Mouse (Mus musculus) c-Kit-positive CD71-positive TER-119-negative erythroid progenitor cells, embryonic 14.5 days (primary cell): Measurements from ENCODE around the gene Tm4sf19.
A peak's percentile ranks its signal among the peaks of the same experiment; 100 is the strongest.

Source experiments
- DNase-seq: peaks from one replicate; pipeline ENCODE4 v3.0.0-alpha.2; 2013; ENCODE audit warnings: low read depth

Gene Tm4sf19

GRCm38 (mm10) chr16:32400267-32400666 lies at the start of gene Tm4sf19:
Gene Tm4sf19 (plus strand): TSS chr16:32400506.
- no peak for DNase-seq

GRCm38 (mm10) chr16:32350776-32351175 lies 49.5 kb upstream of the Tm4sf19 start:
- DNase-seq = no peak

- no peak for DNase-seq
Observed at GRCm38 (mm10) chr16:32363530-32363929, 36.8 kb upstream of the Tm4sf19 start.

GRCm38 (mm10) chr16:32371351-32371750 lies 29.0 kb upstream of the Tm4sf19 start:
- no peak for DNase-seq

GRCm38 (mm10) chr16:32379575-32379974 lies 20.7 kb upstream of the Tm4sf19 start:
- DNase-seq = no peak

GRCm38 (mm10) chr16:32382901-32383300 lies 17.4 kb upstream of the Tm4sf19 start:
- DNase-seq = no peak

- DNase-seq = no peak
Observed at GRCm38 (mm10) chr16:32384885-32385284, 15.4 kb upstream of the Tm4sf19 start.

- no peak for DNase-seq
Observed at GRCm38 (mm10) chr16:32386826-32387225, 13.5 kb upstream of the Tm4sf19 start.

- no peak for DNase-seq
Observed at GRCm38 (mm10) chr16:32389049-32389448, 11.3 kb upstream of the Tm4sf19 start.

GRCm38 (mm10) chr16:32389841-32390240 lies 10.5 kb upstream of the Tm4sf19 start:
- no peak for DNase-seq

GRCm38 (mm10) chr16:32390882-32391281 lies 9.4 kb upstream of the Tm4sf19 start:
- no peak for DNase-seq

GRCm38 (mm10) chr16:32395679-32396540 lies 4.4 kb upstream of the Tm4sf19 start:
- no peak for DNase-seq

- no peak for DNase-seq
Observed at GRCm38 (mm10) chr16:32396541-32396835, 3.8 kb upstream of the Tm4sf19 start.

- no peak for DNase-seq
Observed at GRCm38 (mm10) chr16:32398206-32398605, 2.1 kb upstream of the Tm4sf19 start.

- DNase-seq = no peak
Observed at GRCm38 (mm10) chr16:32401335-32401965, 1.1 kb downstream of the Tm4sf19 start.

- DNase-seq = no peak
Observed at GRCm38 (mm10) chr16:32402818-32403217, 2.5 kb downstream of the Tm4sf19 start.

GRCm38 (mm10) chr16:32405716-32406115 lies 5.4 kb downstream of the Tm4sf19 start:
- DNase-seq = no peak

GRCm38 (mm10) chr16:32406671-32407070 lies 6.4 kb downstream of the Tm4sf19 start:
- no peak for DNase-seq

GRCm38 (mm10) chr16:32407730-32408129 lies 7.4 kb downstream of the Tm4sf19 start:
- no peak for DNase-seq

GRCm38 (mm10) chr16:32417457-32417856 lies 17.2 kb downstream of the Tm4sf19 start:
- no peak for DNase-seq

GRCm38 (mm10) chr16:32419517-32420483 lies 19.5 kb downstream of the Tm4sf19 start, which contains the start of gene Tctex1d2:
Gene Tctex1d2 (plus strand): TSS chr16:32419702.
- DNase-seq = peak; percentile 80

GRCm38 (mm10) chr16:32427506-32427905 lies 27.2 kb downstream of the Tm4sf19 start:
- DNase-seq = no peak
